Mouse (Mus musculus) left cerebral cortex, adult 11 months (tissue): ENCODE measurements around the gene Stx19.

Source experiments
- DNase-seq: peaks from one replicate; pipeline ENCODE4 v3.0.0; 2022; ENCODE audit warnings: low spot score

The Stx19 gene

DNA sequence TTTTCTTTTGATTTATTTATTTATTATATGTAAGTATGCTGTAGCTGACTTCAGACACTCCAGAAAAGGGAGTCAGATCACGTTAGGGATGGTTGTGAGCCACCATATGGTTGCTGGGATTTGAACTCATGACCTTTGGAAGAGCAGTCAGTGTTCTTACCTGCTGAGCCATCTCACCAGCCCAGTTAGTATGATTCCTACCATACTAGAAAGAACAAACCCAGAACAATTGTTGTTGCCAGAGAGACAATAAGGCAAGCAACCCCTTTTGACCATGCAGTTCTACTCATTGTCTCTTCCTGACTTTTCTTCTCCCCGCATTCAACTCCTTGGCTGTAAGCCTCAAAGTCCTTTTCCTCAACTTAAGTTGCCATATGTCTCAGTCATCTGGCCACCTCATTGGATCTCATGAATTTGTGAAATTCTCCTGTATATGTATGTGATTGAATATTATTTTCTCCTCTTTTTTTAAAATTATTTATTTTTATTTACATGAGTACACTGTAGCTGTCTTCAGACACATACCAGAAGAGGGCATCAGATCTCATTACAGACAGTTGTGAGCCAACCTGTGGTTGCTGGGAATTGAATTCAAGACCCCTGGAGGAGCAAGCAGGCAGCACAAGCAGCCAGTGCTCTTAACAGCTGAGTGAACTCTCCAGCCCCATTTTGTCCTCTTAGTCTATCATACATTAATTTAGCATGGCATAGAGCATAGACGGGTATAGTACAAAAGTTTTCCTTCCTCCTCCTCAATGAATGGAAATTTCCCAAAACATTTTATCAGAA is 38.2 kb downstream of the Stx19 start:
- DNase-seq, result no peak

- no peak for DNase-seq
Observed at GRCm38 (mm10) chr16:62853611-62854126, 39.2 kb downstream of the Stx19 start.

DNA sequence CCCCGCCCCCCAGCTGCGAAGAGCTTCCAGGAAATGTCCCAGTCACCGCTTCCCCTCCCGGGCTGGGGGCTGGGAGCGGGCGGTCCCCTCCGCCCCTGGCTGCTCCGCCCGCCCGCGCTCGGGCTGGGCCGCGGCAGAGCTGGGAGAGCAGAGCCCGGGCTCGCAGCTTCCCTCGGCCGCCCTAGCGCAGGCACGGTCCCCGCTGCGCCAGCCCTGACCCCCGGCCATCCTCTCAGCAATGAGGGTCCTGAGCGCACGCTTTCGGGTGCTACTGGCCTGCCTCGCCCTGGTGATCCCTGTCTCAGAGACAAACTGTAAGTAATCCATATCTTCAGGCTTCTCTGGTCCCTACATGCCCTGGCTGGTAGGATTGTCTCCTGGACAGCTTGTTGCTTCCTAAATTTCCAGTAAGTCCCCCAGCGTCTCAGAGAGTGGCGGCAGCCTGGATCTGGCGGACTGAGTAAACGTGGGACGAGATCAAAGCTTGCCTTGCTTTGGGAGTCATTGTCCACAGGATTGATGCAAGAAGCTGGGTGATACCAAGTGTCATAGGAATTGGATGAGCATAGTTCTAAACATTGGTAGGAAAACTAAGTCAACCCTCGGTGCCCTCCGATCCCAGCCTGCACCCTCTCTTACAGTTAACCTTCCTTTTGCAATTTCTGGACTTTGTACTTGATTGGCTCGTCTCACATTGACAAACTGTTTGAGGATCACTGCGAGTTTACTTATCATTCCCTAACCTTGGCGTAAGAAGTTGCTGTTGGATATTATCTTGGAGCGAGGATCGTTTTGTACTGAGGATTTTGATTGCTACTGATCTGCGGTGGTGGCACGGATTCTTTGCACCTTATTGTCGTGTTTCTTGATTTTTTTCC is 40.0 kb downstream of the Stx19 start, which contains the start of gene Pros1:
Gene Pros1, plus strand, starts transcription at position 117 of the 878 bp plus-strand sequence.
- no peak for DNase-seq

DNA sequence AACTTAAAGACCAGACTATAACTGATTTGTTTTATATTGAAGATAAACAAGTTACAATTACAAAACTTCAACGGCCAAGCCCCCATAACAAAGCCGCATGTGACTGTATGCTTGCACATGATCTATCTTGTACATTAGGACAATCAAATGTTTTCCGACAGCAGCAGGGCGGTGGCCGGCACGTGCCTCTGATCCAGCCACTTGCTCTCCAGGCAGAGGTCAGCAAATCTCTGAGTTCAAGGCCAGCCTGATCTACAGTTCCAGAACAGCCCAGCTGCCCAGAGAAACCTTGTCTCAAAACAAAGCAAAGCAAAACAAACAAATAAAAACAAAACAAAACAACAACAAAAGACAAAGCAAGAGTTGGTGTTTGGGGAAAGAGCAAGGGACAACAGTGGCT is 40.9 kb downstream of the Stx19 start:
- DNase-seq, result no peak

DNA sequence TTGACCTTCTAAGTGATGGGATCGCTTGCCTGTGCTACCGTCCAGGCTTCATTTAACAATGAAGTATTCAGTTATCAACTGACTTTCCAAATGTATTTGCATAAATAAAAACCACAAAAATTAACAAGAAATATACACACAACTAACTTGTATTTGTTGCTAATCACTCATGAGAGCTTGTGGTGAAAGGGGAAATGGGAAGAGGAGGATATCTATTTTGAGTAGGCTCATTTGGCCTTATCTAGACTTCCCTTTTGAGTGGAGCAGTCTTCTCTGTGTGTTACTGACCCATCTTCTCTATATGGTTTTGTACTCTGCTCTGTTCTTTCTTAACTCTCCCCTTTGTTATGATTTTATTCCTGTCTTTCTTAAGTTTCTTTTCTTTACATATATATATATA is 41.8 kb downstream of the Stx19 start:
- DNase-seq, result no peak

GRCm38 (mm10) chr16:62857498-62857897 is 43.0 kb downstream of the Stx19 start:
- no peak for DNase-seq

DNA sequence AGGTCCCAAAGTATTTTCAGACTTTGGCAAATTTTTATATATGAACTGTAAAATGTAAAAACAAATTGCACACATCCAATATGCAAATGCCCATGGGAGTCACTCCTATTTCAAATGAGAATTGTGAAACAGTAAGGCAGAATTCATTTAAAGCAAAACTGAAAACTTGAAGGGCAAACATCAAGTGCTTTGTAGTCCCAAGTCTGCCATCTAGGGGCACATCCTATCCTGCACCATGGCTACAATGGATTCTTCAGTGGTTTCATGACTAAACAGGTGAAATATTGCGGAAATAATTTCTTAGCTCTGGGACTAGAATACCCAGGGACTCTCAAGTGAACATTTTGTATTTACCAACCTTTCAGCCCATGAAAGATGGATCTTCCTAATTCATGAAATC is 43.5 kb downstream of the Stx19 start:
- no peak for DNase-seq

DNA sequence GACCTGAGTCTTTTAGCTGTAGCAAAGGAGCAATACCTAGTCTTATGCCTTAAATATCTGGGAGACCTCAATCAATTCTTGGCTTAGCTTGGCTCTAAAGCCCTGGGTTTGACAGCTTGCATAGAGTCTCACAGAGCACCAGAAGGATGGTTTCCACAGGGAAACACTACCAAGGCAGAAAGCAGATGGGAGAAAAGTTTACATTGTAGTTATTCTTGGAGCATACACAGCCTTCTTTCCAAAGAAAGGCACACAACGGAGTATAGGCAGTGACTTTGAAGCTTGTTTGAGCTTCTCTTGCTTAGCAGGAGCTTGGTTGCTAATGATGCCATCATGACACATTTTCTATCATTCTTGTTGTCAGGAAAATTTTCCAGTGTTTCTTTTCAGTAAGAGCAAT is 45.7 kb downstream of the Stx19 start:
- DNase-seq, result no peak

DNA sequence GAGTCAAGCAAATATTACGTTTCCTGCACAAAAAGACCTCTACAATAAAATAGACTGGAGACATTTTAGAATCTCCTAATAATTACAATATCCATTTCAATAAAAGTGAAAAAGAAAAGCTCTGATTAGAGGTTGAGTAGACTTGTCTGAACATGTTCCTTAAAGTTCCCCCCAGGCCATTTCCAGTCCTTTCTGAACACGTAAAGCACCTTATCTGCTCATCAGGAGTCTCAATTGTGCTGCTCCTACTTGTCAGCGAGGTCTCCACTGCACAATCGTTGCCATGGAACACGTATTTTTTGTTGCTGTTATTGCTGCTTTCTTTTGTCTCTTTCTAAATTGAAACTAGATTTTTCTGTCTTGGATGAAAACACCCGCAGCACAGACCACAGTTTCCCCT is 47.0 kb downstream of the Stx19 start:
- DNase-seq, result no peak

- no peak for DNase-seq
Observed at GRCm38 (mm10) chr16:62872688-62873117, 58.2 kb downstream of the Stx19 start.

DNA sequence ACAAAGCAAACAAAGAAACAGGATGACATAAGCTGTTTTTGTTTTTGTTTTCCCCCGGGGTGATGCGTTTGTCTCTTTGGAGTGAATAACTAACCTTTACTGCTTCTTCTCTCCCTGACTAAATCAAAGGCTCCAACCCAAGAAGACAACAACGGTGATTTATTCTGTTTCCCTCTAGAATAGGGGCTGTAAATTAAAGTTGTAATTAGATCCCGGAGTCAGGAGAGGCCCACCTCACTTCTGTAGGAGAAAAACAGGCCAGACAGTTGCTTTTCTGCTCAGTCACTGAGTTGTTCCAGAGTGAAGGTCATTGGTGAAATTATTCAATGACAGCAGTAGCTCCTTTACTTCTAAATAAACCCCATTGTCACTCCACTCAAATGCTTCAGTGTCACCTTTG is 58.7 kb downstream of the Stx19 start:
- DNase-seq, result no peak
